Mouse (Mus musculus) spleen, adult 2 months (tissue): ENCODE data around the gene Acsf3. TPM values are rescaled to one million over a fixed set of nuclear protein-coding genes. Genes with fewer than 3 reads are reported as not detected.
A peak's percentile ranks its signal among the peaks of the same experiment; 100 is the strongest.

ENCODE experiments used
- DNase-seq, 2 experiments: peaks; one replicate each; pipeline versions ENCODE4 v3.0.0 to v3.0.0-alpha.2; 2012 to 2021; ENCODE audit warnings: low spot score in 2 of 2, low read depth in 1 of 2
- H3K27ac ChIP-seq: fragments of 200-500 bp; 2 replicates; pipeline ENCODE4 v1.5.1; 2012; ENCODE audit warnings: low read length, inconsistent platforms; ENCODE audit not compliant: insufficient read depth
- H3K27me3 ChIP-seq: fragments of 200-500 bp; 2 replicates; pipeline ENCODE4 v1.6.1; 2012; ENCODE audit warnings: mild to moderate bottlenecking, moderate library complexity, low read length, inconsistent platforms; ENCODE audit not compliant: control insufficient read depth, insufficient read depth
- H3K36me3 ChIP-seq: fragments of 200-500 bp; 2 replicates; pipeline ENCODE4 v1.6.1; 2012; ENCODE audit warnings: mild to moderate bottlenecking, low read length, inconsistent platforms; ENCODE audit not compliant: control insufficient read depth, insufficient read depth
- H3K4me1 ChIP-seq: fragments of 200-500 bp; 2 replicates; pipeline ENCODE4 v1.6.1; 2011; ENCODE audit warnings: inconsistent platforms; ENCODE audit not compliant: control insufficient read depth, insufficient read depth, insufficient read length
- H3K4me3 ChIP-seq: fragments of 200-500 bp; 2 replicates; pipeline ENCODE4 v1.5.1; 2011; ENCODE audit warnings: mild to moderate bottlenecking, inconsistent platforms; ENCODE audit not compliant: insufficient read depth, insufficient read length; ENCODE audit errors: extremely low read depth
- CTCF ChIP-seq: fragments of 200-500 bp; IDR thresholded peaks from 2 replicates; pipeline ENCODE4 v1.5.1; 2011; ENCODE audit warnings: mild to moderate bottlenecking, inconsistent platforms; ENCODE audit not compliant: insufficient read depth, insufficient read length, insufficient replicate concordance; ENCODE audit errors: extremely low read depth
- POLR2A ChIP-seq: fragments of 200-500 bp; IDR thresholded peaks from 2 replicates; pipeline ENCODE4 v1.6.1; 2011; ENCODE audit warnings: low read depth, low read length, inconsistent platforms
- WGBS: fragments of 180-500 bp; shearing (Covaris S2); methylation state at CpG from one replicate; pipeline ENCODE4 v1.1.7; 2018; 5-methylcytosine and 5-hydroxymethylcytosine counted together
- polyA plus RNA-seq: library from polyadenylated mRNA; depleted of rRNA; stranded (reverse); fragments of >200 nt; gene quantifications from 2 replicates; pipeline ENCODE4 v1.2.3, GENCODE M21; 2012

Acsf3 gene
- polyA plus RNA-seq, 1 experiment, result 11.1 TPM

DNA sequence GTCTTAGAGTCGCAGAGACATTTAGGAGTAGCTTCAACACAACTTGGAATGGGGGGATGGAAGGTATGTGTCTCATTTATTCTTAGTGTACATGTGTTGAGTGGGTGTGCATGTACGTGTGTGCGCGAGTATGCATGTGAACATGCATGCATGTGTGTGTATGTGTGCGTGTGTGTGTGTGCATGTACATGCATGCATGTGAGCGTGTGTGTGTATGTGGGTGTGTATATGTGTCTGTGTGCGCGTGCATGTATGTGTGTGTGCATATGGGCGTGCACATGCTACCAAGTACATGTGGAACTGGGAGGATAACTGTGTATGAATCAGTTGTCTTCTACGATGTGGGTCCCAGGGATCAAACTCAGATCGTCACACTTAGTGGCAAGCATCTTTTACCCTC lies 38.7 kb upstream of the Acsf3 start:
- no peaks in the 10 kb centered on the region for H3K27me3 ChIP-seq
- H3K4me1 ChIP-seq, result peaks cover 36% of the 10 kb centered on the region; the same call in 1 of the 2 replicates
- no peaks in the 10 kb centered on the region for H3K36me3 ChIP-seq
- WGBS, result 88% methylated on average over 11 of the region's 11 CpGs
- DNase-seq, result no peak
- TF ChIP-seq CTCF (no peak), POLR2A (no peak)
- H3K27ac ChIP-seq, result no peak overlapping the region
- H3K4me3 ChIP-seq, result no peak overlapping the region

DNA sequence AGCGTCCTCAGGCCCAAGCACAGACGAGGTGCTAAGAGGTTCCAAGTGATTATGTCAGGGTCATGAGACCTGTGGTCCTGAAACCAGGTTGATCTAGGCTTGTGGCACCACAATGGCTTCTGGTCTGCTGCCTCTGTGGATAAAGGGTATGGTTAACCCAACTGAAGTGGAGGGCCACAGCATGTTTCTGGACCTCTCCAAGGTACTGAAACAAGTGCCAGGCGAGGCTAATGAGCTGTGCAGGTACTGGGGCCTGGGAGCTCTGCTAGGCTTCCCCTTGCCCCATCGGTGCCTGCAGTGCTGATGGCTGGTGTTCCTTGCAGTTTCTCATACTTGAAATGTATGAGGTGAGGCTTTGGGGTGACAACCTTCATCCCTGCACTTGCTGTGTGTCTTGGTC lies 38.2 kb upstream of the Acsf3 start:
- Histone ChIP-seq H3K27ac (no peak overlapping the region), H3K36me3 (no peaks in the 10 kb centered on the region), H3K4me3 (no peak overlapping the region), H3K4me1 (peaks cover 36% of the 10 kb centered on the region; the same call in 1 of the 2 replicates), H3K27me3 (no peaks in the 10 kb centered on the region)
- WGBS, result 73% methylated on average over 4 of the region's 4 CpGs
- no peak for DNase-seq
- TF ChIP-seq CTCF (no peak), POLR2A (no peak)

GRCm38 (mm10) chr8:122737886-122738285 lies 37.4 kb upstream of the Acsf3 start:
- 88% methylated on average over 6 of the region's 6 CpGs for WGBS
- Histone ChIP-seq H3K27me3 (no peaks in the 10 kb centered on the region), H3K4me1 (peaks cover 36% of the 10 kb centered on the region; the same call in 1 of the 2 replicates), H3K36me3 (no peaks in the 10 kb centered on the region), H3K27ac (no peak overlapping the region), H3K4me3 (no peak overlapping the region)
- no peak for DNase-seq
- no peak for TF ChIP-seq CTCF
- no peak for TF ChIP-seq POLR2A

- peak; percentile 60 to 93 for DNase-seq
- 19% methylated on average over 11 of the region's 11 CpGs for WGBS
- Histone ChIP-seq H3K27me3 (no peaks in the 10 kb centered on the region), H3K4me3 (peak overlapping the region; percentile 15; the same call in 1 of the 2 replicates), H3K27ac (peak overlapping the region; percentile 66), H3K4me1 (peaks cover 27% of the 10 kb centered on the region; the same call in 1 of the 2 replicates), H3K36me3 (no peaks in the 10 kb centered on the region)
- no peak for TF ChIP-seq CTCF
- TF ChIP-seq POLR2A, result no peak
Measured at GRCm38 (mm10) chr8:122739102-122739725, 36.1 kb upstream of the Acsf3 start.

DNA sequence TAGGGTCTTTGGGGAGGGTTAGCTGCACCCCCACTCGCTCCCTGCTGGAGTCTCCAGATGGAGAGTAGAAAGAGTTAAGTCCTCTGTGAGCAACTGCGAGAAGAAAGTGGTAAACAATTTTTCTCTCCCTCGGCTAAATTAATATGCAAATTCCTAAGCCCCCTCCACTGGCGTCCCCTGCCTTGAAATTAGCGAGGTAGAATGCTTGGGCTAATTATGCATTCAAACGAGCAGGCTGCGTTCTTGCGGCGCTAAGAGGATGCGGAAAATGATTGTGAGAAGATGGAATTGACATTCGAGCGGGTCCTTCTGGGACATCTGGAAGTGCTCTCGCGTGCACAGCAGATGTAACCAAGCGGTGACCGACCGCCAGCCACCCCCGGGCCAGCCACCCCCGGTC lies 32.8 kb upstream of the Acsf3 start:
- TF ChIP-seq CTCF (no peak), POLR2A (no peak)

DNA sequence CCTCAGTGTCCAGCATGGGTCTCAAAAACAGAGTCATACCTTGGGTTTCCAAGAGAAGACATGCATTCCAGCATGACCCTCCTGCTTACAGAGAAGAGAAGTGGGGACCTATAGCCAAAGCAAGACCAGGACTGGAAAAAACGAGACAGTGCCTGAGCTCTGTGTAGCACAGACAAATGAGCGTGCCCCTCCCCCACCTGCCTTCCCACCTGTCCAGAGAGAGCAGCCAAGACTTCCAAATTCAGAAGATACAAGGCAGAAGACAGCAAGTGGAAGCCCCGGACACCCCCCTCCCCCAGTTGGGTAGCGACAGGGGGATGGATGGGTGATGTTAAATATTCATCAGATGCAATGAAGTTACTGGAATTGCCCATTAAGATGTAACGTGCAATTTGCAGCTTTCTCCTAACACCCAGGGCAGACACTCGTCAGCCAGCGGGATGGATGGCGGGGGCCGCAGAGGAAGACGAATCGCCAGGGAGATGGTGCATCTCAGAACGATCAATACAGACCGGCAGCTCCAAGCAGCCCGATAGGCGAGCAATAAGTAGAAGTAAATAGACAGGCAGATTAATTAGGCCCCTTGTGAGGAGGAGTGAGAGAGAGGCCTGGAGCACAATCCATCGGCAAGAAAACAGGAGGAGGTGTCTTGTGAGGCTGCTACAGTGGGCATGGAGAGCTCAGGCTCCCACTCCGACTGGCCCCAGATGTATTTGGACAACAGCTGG lies 30.1 kb upstream of the Acsf3 start:
- TF ChIP-seq POLR2A (no peak), CTCF (no peak)
- WGBS, result 86% methylated on average over 17 of the region's 17 CpGs
- no peaks in the 10 kb centered on the region for H3K27me3 ChIP-seq
- no peak for DNase-seq
- no peak overlapping the region for H3K4me3 ChIP-seq
- H3K4me1 ChIP-seq, result peaks cover 3% of the 10 kb centered on the region; the same call in 1 of the 2 replicates
- H3K36me3 ChIP-seq, result no peaks in the 10 kb centered on the region
- H3K27ac ChIP-seq, result no peak overlapping the region

More for the DNA sequence above, 32.8 kb upstream of the Acsf3 start:
- Histone ChIP-seq H3K36me3 (no peaks in the 10 kb centered on the region), H3K4me3 (no peak overlapping the region), H3K4me1 (peaks cover 26% of the 10 kb centered on the region; the same call in 1 of the 2 replicates), H3K27ac (no peak overlapping the region), H3K27me3 (no peaks in the 10 kb centered on the region)
- 77% methylated on average over 19 of the region's 19 CpGs for WGBS
- no peak for DNase-seq
